Mouse (Mus musculus): ENCODE results near the gene Plcb2.

Gene Plcb2

DNA sequence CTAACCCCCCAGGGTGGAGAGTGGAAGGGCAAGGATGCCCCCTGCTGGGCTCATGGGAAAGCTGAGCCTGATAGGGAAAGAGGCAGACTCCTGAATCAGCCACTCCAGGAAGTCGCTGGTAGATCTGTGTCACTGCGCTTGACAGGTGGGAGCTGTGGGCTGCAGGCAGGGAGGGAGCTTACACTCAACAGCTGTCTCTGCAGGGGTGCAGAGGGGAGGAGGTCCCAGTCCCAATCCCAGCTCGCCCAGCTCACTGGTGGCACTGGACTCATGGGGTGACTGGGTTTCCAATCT is 2.3 kb upstream of the Plcb2 start:
- peaks cover 78% of the 10 kb centered on the region for H3K27me3 ChIP-seq (ENCODE audit: insufficient read depth, low read length)
- H3K9me3 ChIP-seq (ENCODE audit: low read length): no peaks in the 10 kb centered on the region
- no peaks in the 10 kb centered on the region for H3K36me3 ChIP-seq (ENCODE audit: insufficient read depth, low read length)
- H3K4me3 ChIP-seq (replicated peaks; ENCODE audit: low read length): no peak overlapping the region
- TF ChIP-seq CTCF (conservative IDR thresholded peaks at IDR 0.05; ENCODE audit: low read length) (no peak), NANOG (IDR thresholded peaks at IDR 0.05; ENCODE audit: borderline replicate concordance, low read length) (no peak)
- H3K4me1 ChIP-seq (replicated peaks; ENCODE audit: low read depth, low read length): peaks cover 16% of the 10 kb centered on the region

DNA sequence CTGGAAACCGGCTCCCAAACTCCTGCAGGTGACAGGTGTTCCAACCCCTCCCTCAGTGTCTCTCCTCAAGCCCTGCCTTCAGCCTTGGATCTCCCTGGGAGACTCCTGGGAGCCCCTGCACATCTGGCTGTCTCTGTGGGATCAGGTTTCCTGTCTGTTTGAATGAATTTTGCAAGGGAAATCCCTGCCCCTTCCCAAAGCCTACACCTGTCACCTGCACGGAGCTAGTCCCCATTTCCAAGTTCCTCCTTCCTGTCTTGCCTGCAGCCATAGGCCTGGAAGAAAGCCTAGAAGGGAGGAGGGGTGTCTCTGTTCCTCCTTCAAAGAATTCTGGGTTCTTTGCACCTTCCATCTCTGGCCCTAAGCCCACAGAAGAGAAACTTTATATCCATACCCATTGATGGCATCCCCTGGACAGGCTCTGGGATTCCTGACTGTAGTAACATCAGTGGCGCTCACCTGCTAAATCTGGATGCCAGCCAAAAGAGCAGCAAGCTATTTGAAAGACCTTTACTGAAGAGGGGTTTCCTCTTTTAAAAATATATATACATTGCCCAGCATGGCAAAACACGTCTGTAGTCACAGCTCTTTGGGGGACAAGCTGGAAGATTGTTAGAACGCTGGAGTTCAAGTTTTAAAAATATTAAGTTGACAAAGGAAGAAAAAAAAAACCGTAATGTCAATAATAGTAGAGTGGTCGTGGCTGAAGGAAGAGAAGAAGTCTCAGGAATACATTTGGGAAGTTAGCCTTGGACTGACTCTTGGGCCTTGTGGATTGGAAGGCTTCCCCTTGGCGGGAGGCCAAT is 1.8 kb upstream of the Plcb2 start:
- no peaks in the 10 kb centered on the region for H3K36me3 ChIP-seq (ENCODE audit: insufficient read depth, low read length)
- H3K4me1 ChIP-seq (replicated peaks; ENCODE audit: low read depth, low read length): peaks cover 16% of the 10 kb centered on the region
- H3K4me3 ChIP-seq (replicated peaks; ENCODE audit: low read length): no peak overlapping the region
- peaks cover 84% of the 10 kb centered on the region for H3K27me3 ChIP-seq (ENCODE audit: insufficient read depth, low read length)
- no peaks in the 10 kb centered on the region for H3K9me3 ChIP-seq (ENCODE audit: low read length)
- TF ChIP-seq POU5F1 (IDR thresholded peaks at IDR 0.05; ENCODE audit: borderline replicate concordance, low read length): no peak
- TF ChIP-seq NANOG (IDR thresholded peaks at IDR 0.05; ENCODE audit: borderline replicate concordance, low read length): no peak
- TF ChIP-seq CTCF (conservative IDR thresholded peaks at IDR 0.05; ENCODE audit: low read length): no peak

DNA sequence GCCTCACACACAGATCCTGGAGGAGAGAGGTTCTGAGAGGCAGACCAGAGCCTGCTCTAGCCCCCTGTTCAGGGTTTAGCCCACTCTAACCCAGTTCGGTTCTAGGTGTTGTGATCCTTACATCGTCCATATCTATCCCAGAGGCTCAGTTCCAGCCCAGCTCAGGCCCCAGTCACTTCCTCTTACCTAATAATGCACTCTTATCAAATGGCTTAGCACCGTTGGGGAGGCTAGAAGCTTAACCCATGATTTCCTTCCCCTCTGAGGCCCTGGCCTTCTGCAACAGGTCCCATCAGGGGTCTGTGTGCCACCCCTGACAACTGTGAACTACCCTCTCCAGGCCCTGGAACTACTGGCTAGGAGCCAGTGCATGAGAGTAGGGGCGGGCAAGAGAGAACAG is 956 bp upstream of the Plcb2 start:
- H3K36me3 ChIP-seq (ENCODE audit: insufficient read depth, low read length): no peaks in the 10 kb centered on the region
- peaks cover 91% of the 10 kb centered on the region for H3K27me3 ChIP-seq (ENCODE audit: insufficient read depth, low read length)
- TF ChIP-seq POU5F1 (IDR thresholded peaks at IDR 0.05; ENCODE audit: borderline replicate concordance, low read length) (no peak), CTCF (conservative IDR thresholded peaks at IDR 0.05; ENCODE audit: low read length) (no peak), NANOG (IDR thresholded peaks at IDR 0.05; ENCODE audit: borderline replicate concordance, low read length) (no peak)
- no peaks in the 10 kb centered on the region for H3K9me3 ChIP-seq (ENCODE audit: low read length)
- H3K4me1 ChIP-seq (replicated peaks; ENCODE audit: low read depth, low read length): peaks cover 16% of the 10 kb centered on the region
- H3K4me3 ChIP-seq (replicated peaks; ENCODE audit: low read length): no peak overlapping the region

DNA sequence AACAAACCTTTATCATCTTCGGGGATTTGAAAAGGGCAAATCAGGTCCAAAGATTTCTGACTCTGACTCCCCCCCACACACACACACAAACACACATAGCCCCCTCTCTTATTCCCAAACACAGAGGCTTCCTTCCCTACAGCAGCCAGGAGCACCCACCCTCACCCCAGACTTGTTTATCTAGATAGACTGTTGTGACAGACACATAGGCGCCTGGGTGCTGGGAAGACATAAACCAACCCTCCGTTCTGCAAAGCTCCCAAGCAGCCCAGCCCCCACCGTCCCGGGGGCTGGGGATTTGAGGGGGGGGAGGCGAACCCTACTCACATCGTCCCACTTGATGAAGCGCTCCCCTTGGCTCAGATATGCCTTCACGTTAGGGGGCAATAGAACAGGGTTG is 327 bp downstream of the Plcb2 start:
- H3K36me3 ChIP-seq (ENCODE audit: insufficient read depth, low read length): no peaks in the 10 kb centered on the region
- no peak for TF ChIP-seq CTCF (conservative IDR thresholded peaks at IDR 0.05; ENCODE audit: low read length)
- no peak for TF ChIP-seq NANOG (IDR thresholded peaks at IDR 0.05; ENCODE audit: borderline replicate concordance, low read length)
- TF ChIP-seq POU5F1 (IDR thresholded peaks at IDR 0.05; ENCODE audit: borderline replicate concordance, low read length): no peak
- peaks cover 92% of the 10 kb centered on the region for H3K27me3 ChIP-seq (ENCODE audit: insufficient read depth, low read length)
- 0 out of 2 replicates have a peak overlapping the region, but pooled peaks have one; percentile 26 for H3K4me3 ChIP-seq (replicated peaks; ENCODE audit: low read length)
- peaks cover 16% of the 10 kb centered on the region for H3K4me1 ChIP-seq (replicated peaks; ENCODE audit: low read depth, low read length)
- H3K9me3 ChIP-seq (ENCODE audit: low read length): no peaks in the 10 kb centered on the region

DNA sequence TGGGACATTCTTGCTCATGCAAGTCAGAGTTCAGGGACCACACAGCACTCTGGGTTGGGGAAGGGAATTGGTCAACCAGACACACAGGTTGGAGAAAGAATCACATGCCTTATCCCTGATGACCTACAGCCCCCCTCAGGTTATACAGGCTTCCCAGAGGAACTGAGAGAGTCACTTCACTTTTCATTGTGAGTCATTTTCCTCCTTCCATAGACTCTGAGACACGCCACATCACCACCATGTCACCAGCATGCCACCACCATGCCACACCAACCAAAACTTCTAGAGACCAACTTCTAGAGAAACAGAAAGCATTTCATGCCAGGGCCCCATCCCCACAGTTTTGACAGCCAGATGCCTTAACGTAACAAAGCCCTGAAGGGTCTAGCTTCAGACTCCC is 1.4 kb downstream of the Plcb2 start:
- peaks cover 89% of the 10 kb centered on the region for H3K27me3 ChIP-seq (ENCODE audit: insufficient read depth, low read length)
- no peaks in the 10 kb centered on the region for H3K9me3 ChIP-seq (ENCODE audit: low read length)
- peaks cover 16% of the 10 kb centered on the region for H3K4me1 ChIP-seq (replicated peaks; ENCODE audit: low read depth, low read length)
- TF ChIP-seq POU5F1 (IDR thresholded peaks at IDR 0.05; ENCODE audit: borderline replicate concordance, low read length) (no peak), CTCF (conservative IDR thresholded peaks at IDR 0.05; ENCODE audit: low read length) (no peak), NANOG (IDR thresholded peaks at IDR 0.05; ENCODE audit: borderline replicate concordance, low read length) (no peak)
- no peak overlapping the region for H3K4me3 ChIP-seq (replicated peaks; ENCODE audit: low read length)
- H3K36me3 ChIP-seq (ENCODE audit: insufficient read depth, low read length): no peaks in the 10 kb centered on the region

DNA sequence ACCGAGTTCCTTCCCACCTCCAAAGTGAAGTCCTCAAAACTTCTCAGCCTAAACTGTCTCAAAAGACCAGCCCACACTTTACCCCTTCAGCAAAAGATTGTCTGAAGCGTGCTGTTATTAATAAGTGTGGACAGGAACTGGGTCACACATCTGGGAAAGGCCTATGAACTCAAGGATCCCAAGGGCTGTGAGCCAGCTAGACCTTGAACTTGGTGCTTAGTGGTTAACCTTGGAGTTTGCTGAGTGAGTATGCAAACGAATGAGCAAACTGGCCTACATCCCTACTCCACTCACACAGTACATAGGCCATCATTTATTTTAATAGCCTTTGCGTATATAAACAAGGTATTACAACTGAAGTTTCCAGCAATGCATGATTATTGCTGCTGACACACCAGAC is 2.7 kb downstream of the Plcb2 start:
- Histone ChIP-seq H3K4me3 (replicated peaks; ENCODE audit: low read length) (no peak overlapping the region), H3K27me3 (ENCODE audit: insufficient read depth, low read length) (peaks cover 83% of the 10 kb centered on the region), H3K9me3 (ENCODE audit: low read length) (no peaks in the 10 kb centered on the region), H3K36me3 (ENCODE audit: insufficient read depth, low read length) (no peaks in the 10 kb centered on the region), H3K4me1 (replicated peaks; ENCODE audit: low read depth, low read length) (peaks cover 16% of the 10 kb centered on the region)
- TF ChIP-seq CTCF (conservative IDR thresholded peaks at IDR 0.05; ENCODE audit: low read length): no peak
- TF ChIP-seq POU5F1 (IDR thresholded peaks at IDR 0.05; ENCODE audit: borderline replicate concordance, low read length): no peak
- TF ChIP-seq NANOG (IDR thresholded peaks at IDR 0.05; ENCODE audit: borderline replicate concordance, low read length): no peak

DNA sequence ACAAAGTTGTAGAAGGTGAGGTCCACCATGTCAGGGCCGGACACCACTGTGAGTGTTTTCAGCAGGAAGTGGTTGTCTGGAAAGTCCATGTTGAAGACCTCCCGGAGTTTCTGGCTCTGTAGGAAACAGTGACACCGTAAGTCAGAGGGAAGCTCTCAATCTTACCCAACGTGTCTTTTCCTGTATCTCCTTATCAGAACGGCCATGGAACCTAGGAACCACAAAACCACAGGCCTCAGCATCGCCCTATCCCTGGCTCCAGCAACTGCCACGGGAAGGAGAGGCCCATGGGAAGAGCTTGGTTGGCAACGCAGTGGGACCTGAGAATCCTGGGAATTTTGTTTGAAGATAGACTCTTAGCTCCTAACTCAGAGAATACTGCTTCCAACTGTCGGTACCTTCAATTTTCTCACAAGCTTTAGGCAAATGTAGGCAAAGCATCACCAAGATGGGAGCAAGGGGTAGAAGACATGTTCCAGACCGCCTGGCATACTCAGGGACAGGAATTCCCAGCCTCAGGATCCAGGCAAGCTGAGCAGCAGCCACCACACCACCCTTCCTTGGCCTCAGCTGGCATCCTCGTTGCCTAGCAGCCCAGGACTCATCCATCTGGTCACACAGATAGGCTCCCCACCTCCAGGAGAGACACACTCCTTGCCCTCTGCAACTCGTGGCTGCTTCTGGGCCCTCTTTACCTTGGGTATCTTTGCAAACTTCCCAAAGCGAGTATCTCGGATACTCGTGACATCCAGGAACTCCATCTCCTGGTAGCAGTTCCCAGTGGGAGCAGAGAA is 4.3 kb downstream of the Plcb2 start:
- peaks cover 11% of the 10 kb centered on the region for H3K4me1 ChIP-seq (replicated peaks; ENCODE audit: low read depth, low read length)
- H3K27me3 ChIP-seq (ENCODE audit: insufficient read depth, low read length): peaks cover 85% of the 10 kb centered on the region
- H3K4me3 ChIP-seq (replicated peaks; ENCODE audit: low read length): no peak overlapping the region
- H3K9me3 ChIP-seq (ENCODE audit: low read length): no peaks in the 10 kb centered on the region
- H3K36me3 ChIP-seq (ENCODE audit: insufficient read depth, low read length): no peaks in the 10 kb centered on the region
- TF ChIP-seq POU5F1 (IDR thresholded peaks at IDR 0.05; ENCODE audit: borderline replicate concordance, low read length) (no peak), CTCF (conservative IDR thresholded peaks at IDR 0.05; ENCODE audit: low read length) (no peak), NANOG (IDR thresholded peaks at IDR 0.05; ENCODE audit: borderline replicate concordance, low read length) (no peak)

DNA sequence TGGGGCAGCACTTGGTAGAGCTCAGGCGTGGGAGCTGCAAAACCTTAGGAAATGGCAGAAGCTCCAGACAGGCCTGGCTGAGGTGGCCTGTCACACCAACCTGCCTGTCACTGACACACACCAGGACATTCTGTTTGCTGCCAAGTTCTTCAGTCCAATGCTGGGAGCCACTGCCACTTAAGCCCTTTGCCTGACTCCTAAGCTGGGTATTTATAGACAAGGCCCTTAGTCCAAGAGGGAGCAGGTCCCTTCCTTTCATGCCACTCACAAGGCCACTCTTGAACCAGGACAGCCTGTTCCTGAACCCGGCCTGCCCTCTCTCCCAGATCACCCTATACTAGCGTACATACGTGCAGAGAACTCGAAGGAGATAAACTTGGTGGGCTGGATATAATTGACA is 11.6 kb downstream of the Plcb2 start:
- no peaks in the 10 kb centered on the region for H3K9me3 ChIP-seq (ENCODE audit: low read length)
- TF ChIP-seq CTCF (conservative IDR thresholded peaks at IDR 0.05; ENCODE audit: low read length) (no peak), NANOG (IDR thresholded peaks at IDR 0.05; ENCODE audit: borderline replicate concordance, low read length) (no peak), POU5F1 (IDR thresholded peaks at IDR 0.05; ENCODE audit: borderline replicate concordance, low read length) (no peak)
- no peaks in the 10 kb centered on the region for H3K36me3 ChIP-seq (ENCODE audit: insufficient read depth, low read length)
- H3K27me3 ChIP-seq (ENCODE audit: insufficient read depth, low read length): peaks cover 90% of the 10 kb centered on the region
- peaks cover under 1% of the 10 kb centered on the region; the same call in 1 of the 2 replicates for H3K4me1 ChIP-seq (replicated peaks; ENCODE audit: low read depth, low read length)
- no peak overlapping the region for H3K4me3 ChIP-seq (replicated peaks; ENCODE audit: low read length)
